Mouse (Mus musculus): Measurements from ENCODE around the gene Wdfy3. TPM values are rescaled to one million over a fixed set of nuclear protein-coding genes. Genes with fewer than 3 reads are reported as not detected.
A peak's percentile ranks its signal among the peaks of the same experiment; 100 is the strongest.
"Not testable (repeated sequence)": the region's sequence is repeated elsewhere in the genome, so short reads cannot be mapped to it uniquely, and the experiment has no call there.

Wdfy3 gene
- total RNA-seq, 2 experiments from 2014 or later = 119 to 123 TPM

DNA sequence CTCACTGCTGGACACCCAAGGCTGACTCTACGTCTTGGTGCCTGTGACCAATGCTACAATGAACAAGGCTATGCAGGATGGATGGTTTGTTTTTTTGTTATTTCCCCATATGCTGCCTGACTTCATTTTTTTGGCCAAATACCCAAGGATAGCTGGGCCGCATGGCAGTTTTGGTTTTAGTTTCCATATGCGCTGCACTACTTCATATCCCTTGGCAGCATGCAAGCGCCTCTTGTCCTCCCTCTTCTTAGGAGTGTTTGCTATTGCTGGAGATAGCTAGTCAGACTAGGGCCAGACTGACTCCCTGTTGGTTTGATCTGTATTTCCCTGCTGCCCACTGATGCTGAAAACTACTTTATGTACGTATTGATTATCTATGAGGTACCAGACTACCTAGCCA is 229.2 kb downstream of the Wdfy3 start:
- no peak for TF ChIP-seq CTCF (conservative IDR thresholded peaks at IDR 0.05)
- DNase-seq (ENCODE audit: low spot score in 2 of 2) = no peak
- no peak overlapping the region for H3K4me3 ChIP-seq
- H3K27ac ChIP-seq = no peak overlapping the region

DNA sequence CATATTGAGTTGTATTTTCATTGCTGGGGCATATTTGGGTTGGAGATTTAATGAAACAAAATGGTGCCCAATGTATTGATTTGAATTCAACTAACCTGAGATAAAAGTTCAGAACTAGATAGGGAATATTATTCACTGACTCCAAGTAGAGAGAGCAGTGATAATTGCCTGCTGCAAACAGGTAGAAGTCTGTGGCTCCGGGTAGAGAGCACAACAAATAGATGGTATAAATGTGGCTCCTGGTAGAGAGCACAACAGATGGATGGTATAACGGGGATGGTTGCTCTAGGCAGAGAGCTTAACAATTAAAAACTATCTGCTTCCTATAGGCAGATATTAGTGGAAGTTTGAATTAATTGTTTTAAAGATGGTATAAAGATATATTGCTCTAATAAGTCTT is 232.1 kb downstream of the Wdfy3 start:
- H3K4me3 ChIP-seq; DNase-seq (ENCODE audit: low spot score in 2 of 2); H3K27ac ChIP-seq: not testable (repeated sequence)

DNA sequence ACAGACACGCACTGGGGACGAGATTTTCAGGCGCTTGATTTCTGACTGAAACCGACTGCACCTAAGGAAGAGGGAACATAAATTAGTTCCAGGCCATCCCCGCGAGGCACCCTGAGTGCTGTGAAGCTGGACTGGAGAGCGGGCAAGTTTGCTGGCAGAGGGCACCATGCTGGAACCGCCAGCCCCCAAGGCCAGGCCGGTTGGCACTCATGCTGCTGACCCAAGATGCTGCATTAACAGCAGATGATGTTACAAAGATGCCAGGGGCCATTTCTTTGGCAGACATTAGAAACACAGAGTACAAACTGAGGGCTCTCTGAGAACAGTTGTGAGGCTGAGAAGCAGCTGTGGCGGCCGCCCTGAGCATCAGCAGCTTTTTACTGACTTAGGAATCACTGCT is 233.5 kb downstream of the Wdfy3 start:
- Histone ChIP-seq H3K27ac (no peak overlapping the region), H3K4me3 (no peak overlapping the region)
- TF ChIP-seq CTCF (conservative IDR thresholded peaks at IDR 0.05) = no peak

DNA sequence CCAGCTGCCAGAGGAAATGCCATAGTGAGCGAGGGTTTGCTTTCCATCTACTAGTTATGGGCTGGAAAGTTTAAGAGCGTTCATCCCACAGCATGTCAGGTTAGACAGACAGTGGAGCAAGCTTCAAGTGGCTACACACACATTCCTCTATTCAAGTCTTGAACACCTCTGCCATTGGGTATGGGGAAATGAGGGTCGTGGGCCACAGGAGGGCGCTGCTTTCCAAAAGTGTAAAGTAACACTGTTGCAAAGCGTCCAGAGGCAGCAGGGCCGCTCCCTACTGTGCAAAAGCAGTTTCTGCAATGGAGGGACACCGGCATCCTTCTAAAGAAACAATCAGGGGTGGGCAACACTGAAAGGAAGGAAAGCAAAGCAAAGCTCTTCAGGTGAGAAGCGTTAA is 235.8 kb downstream of the Wdfy3 start:
- TF ChIP-seq CTCF (conservative IDR thresholded peaks at IDR 0.05) = peak; percentile 62
- H3K27ac ChIP-seq = no peak overlapping the region
- H3K4me3 ChIP-seq = no peak overlapping the region
- DNase-seq (ENCODE audit: low spot score in 2 of 2) = no peak

More for the DNA sequence above, 233.5 kb downstream of the Wdfy3 start:
- DNase-seq (ENCODE audit: low spot score in 2 of 2) = no peak

DNA sequence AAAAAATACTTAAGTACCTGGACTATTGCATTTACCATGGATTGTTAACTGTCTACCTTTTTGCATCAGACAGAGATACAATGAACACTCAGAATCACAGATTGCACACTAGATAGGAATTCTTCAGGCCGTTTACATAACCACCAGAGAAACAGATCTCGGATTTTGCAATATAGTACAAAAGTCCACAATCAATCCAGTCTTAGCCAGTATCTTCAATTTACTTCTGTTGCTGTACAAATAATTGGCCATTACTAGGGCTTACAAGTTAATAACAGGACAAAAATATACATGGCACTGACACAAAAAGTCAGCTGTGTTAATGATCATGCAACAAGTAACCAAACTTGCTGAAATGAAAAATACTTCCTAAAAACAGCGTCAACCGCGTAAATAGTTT is 236.7 kb downstream of the Wdfy3 start:
- Histone ChIP-seq H3K4me3 (no peak overlapping the region), H3K27ac (0 out of 2 replicates have a peak overlapping the region, but pooled peaks have one; percentile 14)
- DNase-seq (ENCODE audit: low spot score in 2 of 2) = no peak
- TF ChIP-seq CTCF (conservative IDR thresholded peaks at IDR 0.05) = no peak

DNA sequence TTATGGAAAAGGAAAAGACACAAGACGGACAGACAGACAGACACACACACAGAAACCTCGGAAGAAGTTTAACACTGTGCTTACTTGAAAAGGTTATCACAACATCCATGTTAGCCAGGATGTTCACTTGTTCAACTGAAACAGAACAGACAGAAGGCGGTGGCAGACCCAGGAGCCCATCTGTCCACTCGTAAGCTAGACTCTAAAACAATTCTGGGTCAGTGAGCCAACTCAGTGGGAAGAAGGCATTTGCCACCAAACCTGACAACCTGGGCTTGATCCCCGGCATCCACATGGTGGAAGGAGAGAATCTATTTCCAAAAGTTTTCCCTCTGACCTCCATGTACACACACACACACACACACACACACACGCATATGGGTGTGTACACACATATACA is 237.7 kb downstream of the Wdfy3 start:
- no peak overlapping the region for H3K4me3 ChIP-seq
- no peak for DNase-seq (ENCODE audit: low spot score in 2 of 2)
- no peak for TF ChIP-seq CTCF (conservative IDR thresholded peaks at IDR 0.05)
- H3K27ac ChIP-seq = no peak overlapping the region

DNA sequence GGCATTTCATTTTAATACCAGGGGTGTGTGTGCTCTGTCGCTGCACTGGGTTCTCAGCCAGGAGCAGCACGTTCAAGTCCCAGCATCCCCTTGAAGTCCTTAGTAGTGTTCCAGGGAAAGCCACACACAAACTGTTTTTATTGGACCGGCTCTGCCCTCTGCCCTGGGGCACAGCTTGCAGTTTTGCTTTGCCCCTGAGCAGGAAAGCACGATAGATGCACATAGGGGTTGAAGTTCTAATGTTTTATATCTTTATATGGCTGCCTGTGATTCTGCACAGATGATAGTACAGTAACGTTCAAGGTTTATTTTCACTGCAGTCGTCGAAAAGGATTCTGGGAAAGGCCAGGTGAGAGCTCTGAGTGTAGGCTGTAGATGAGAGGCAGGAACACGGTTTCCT is 239.5 kb downstream of the Wdfy3 start:
- TF ChIP-seq CTCF (conservative IDR thresholded peaks at IDR 0.05) = no peak
- H3K27ac ChIP-seq = no peak overlapping the region
- no peak overlapping the region for H3K4me3 ChIP-seq
- no peak for DNase-seq (ENCODE audit: low spot score in 2 of 2)

DNA sequence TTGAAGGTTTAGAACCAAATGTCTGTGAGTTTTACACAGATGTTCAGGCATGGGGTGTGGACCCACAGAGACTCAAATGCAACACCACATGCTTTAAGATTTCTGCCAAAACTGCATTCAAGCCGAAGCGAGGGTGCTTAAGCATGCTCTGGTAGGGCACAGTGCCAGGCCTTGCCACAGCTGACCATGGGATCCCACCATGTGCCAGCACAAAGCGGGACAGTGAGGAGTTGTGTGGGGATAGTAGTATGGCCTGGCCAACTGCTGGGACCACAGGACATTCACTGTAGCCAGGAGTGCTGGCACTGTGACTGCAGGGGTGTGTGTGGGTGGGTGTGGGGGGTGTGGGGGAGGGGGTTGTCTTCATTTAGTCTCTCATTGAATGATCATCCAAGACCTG is 240.8 kb downstream of the Wdfy3 start:
- DNase-seq (ENCODE audit: low spot score in 2 of 2) = no peak
- Histone ChIP-seq H3K27ac (no peak overlapping the region), H3K4me3 (no peak overlapping the region)
- no peak for TF ChIP-seq CTCF (conservative IDR thresholded peaks at IDR 0.05)

DNA sequence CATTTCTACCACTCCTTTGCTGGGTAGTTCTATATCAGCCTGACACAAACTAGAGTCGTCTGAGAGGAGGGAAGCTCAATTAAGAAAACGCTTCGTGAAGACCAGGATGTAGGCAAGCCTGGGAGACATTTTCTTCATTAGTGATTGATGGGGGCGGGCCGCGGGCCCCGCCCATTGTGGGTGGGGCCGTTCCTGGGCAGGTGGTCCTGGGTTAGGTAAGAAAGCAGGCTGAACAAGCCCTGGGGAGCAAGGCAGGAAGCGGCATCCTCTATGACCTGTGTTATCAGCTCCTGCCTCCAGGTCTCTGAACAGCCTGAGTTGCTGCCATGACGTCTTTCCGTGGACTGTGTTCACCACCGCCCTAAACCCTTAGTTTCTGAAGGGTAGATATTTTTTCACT is 242.2 kb downstream of the Wdfy3 start:
- no peak for DNase-seq (ENCODE audit: low spot score in 2 of 2)
- H3K4me3 ChIP-seq = no peak overlapping the region
- no peak for TF ChIP-seq CTCF (conservative IDR thresholded peaks at IDR 0.05)
- H3K27ac ChIP-seq = no peak overlapping the region

DNA sequence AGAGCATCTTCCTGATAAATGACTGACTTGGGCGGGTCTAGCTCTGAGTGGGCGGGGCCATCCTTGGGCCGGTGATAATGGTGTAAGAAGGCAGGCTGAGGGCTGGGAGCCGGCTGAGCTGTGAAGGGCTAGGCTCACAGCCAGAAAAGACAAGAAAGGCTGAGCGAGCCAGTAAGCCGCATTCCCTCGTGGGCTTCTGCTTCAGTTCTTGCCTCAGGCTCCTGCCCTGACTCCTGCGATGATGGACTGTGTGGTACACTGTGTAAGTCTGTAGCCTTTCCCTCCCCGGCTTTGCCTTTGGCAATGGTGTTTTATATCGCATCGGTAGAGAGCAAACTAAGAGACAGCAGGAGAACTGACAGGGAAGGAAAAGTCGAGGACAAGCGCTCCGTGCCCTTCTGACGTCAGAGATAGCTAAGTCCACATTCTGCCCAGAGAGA is 243.2 kb downstream of the Wdfy3 start:
- Histone ChIP-seq H3K27ac (no peak overlapping the region), H3K4me3 (no peak overlapping the region)
- no peak for DNase-seq (ENCODE audit: low spot score in 2 of 2)
- TF ChIP-seq CTCF (conservative IDR thresholded peaks at IDR 0.05) = no peak

DNA sequence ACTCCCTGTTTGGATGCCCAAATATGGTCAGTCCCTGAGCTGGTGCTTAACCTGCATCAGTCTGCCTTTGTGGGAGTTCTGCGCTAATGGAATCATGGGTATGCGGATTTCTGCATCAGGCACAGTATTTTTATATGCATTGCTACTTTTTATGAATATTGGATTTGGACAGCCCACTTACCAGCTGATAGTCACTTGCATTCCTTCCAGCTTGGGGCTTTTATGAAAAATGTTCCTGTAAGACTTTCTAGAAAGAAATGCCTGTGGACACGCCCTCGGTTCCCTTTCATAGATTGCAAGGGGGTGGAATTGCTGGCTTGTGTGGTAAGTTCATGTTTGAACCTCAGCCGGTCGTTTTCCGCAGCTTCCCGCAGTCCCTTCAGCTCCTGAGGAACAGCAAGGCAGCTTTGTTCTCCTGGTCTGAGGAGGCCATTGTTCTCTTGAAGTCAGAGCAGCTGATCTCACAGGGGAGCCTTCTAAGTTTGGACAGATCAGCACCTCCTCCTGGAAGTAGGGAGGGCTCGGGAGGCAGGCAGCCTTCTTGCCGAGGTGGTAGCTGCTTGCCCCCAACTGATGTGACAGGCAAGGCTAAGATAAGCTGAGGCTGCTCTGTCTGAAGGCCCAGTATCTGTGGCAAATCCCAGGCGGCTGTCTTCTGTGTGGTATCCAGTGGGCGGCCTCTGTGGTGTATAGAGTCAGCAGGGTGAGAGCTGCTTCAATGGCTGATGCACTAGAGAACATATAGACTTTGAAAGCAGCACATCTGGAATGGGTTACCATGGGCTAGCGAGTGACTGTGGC is 244.4 kb downstream of the Wdfy3 start:
- no peak overlapping the region for H3K4me3 ChIP-seq
- peak in 1 of 2 experiments; percentile 21 for DNase-seq (ENCODE audit: low spot score in 2 of 2)
- no peak for TF ChIP-seq CTCF (conservative IDR thresholded peaks at IDR 0.05)
- H3K27ac ChIP-seq = peak overlapping the region; percentile 12; the same call in 1 of the 2 replicates

DNA sequence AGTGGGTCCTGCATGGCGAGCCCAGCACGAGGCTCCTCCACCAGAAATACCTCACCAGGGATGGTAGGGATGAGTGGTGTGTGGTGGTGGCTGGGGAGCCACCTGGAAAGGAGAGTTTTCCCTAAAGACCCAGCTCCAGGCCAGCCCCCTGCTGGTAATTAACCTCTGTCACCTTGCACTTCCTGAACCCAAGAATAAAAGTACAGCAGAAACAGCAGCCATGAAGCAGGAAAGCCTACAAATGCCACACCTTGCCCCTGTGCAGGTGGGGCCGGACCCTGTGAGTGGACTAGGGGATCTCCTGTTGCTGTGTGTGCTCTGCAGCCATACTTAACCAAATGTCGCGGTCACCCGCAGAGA is 247.4 kb downstream of the Wdfy3 start:
- Histone ChIP-seq H3K27ac (no peak overlapping the region), H3K4me3 (no peak overlapping the region)
- TF ChIP-seq CTCF (conservative IDR thresholded peaks at IDR 0.05) = no peak
- no peak for DNase-seq (ENCODE audit: low spot score in 2 of 2)

DNA sequence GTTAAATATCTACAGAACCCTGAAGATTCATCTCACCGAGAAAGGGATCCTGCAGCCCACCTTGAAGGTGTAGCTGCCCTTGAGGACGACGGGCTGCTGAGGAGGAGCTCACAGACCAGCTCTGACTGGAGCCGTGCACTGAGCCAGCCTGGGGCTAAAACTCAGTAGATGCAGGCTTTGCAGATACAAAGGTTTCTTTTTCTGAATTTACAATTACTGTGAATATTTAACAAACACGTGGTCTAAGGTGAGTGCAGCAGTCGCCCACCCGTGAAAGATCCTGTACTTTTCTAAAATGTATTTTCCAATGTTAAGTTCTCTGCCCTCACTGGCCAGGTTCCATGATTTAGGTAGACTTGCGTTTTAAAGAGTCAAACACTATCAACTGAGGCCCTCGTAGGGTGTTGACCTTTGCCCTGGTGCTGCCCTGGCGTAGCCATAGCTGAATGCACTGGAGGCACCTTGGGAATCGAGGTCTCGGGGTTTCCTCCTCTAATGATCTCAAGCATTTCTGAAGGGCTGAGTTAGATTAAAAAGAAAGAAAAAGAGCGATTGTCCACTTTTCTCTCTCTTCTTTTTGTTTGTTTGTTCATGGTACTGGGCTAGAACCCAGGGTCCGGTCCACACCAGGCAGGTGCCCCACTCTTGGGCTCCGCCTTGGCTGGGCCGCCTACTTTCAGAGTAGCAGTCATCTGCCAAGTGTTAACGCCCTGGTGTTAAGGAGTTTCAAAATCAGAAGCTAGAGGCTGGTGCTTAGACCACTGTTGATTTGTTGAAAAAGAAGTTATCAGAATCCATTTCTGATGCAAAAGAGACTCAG is 248.0 kb downstream of the Wdfy3 start:
- Histone ChIP-seq H3K4me3 (no peak overlapping the region), H3K27ac (no peak overlapping the region)
- no peak for DNase-seq (ENCODE audit: low spot score in 2 of 2)
- no peak for TF ChIP-seq CTCF (conservative IDR thresholded peaks at IDR 0.05)

DNA sequence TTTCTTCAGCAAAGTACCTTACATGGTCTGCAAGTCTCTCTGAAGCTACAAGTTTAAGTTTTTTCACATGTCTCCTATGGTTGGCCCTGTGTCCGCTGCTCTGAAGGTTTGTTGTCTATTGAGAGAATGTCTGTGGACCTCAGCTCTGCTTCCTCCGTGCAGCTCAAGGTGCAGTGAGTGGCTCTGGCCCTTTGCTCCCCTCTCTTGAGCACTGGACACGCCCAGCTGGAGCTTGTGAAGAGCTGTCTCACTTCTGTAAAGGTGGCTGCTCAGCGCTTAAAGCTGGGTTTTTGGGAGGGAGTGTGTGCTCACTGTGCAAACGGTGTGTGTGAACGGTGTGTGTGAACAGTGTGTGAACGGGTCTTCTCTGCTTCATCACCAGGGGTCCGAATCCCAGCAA is 248.7 kb downstream of the Wdfy3 start:
- H3K4me3 ChIP-seq = no peak overlapping the region
- DNase-seq (ENCODE audit: low spot score in 2 of 2) = no peak
- no peak overlapping the region for H3K27ac ChIP-seq
- no peak for TF ChIP-seq CTCF (conservative IDR thresholded peaks at IDR 0.05)
